Mouse (Mus musculus) heart, postnatal 10 days (tissue): ENCODE measurements at regions not wholly inside any gene's neighbourhood (a gene's known extent, or its start where the extent isn't known, plus 50 kb on each side); places are given as distances from the start of the nearest gene placed in this dataset.

ENCODE experiments used
- DNase-seq, 2 experiments: peaks; one replicate each; pipeline ENCODE4 v3.0.0; 2021
- intact Hi-C: fragments of 180-260 bp; cut with DNase I; formaldehyde crosslinking; loops from one replicate; pipeline ENCODE4 v1.15.1; 2025

- peak in 1 of 2 experiments; percentile 16 for DNase-seq
- intact Hi-C loops, result no loop called here
These were observed 186.1 kb upstream of the A1bg start for GRCm38 (mm10) chr15:61108957-61109356.

- intact Hi-C loops, result loop anchor here (2.0 to 5.0 kb wide), 2 partner anchors 54 to 880 kb away; no protein-coding TSS in a partner anchor
- DNase-seq, result peak; percentile 56 to 77
These were observed 179.9 kb upstream of the A1bg start for GRCm38 (mm10) chr15:61102421-61103412.

- DNase-seq, result no peak
- intact Hi-C loops, result loop anchor here (5.0 kb wide), 1 partner anchor 881 kb away; no protein-coding TSS in a partner anchor
These were observed 178.0 kb upstream of the A1bg start for GRCm38 (mm10) chr15:61100807-61101206.

GRCm38 (mm10) chr15:61098968-61099367 is 176.2 kb upstream of the A1bg start:
- no peak for DNase-seq
- intact Hi-C loops, result loop anchor here (5.0 kb wide), 3 partner anchors 277 to 1222 kb away; no protein-coding TSS in a partner anchor

GRCm38 (mm10) chr15:61098519-61098918 is 175.7 kb upstream of the A1bg start:
- intact Hi-C loops, result loop anchor here (5.0 kb wide), 3 partner anchors 276 to 1221 kb away; no protein-coding TSS in a partner anchor
- DNase-seq, result no peak

- peak in 1 of 2 experiments; percentile 16 for DNase-seq
- intact Hi-C loops, result loop anchor here (1.0 to 5.0 kb wide), 6 partner anchors 274 to 1219 kb away; no protein-coding TSS in a partner anchor
These were observed 173.4 kb upstream of the A1bg start for GRCm38 (mm10) chr15:61096021-61096781.

- intact Hi-C loops, result no loop called here
- no peak for DNase-seq
These were observed 132.3 kb upstream of the A1bg start for GRCm38 (mm10) chr15:61055017-61055609.

GRCm38 (mm10) chr15:61051363-61051762 is 128.6 kb upstream of the A1bg start:
- DNase-seq, result no peak
- intact Hi-C loops, result no loop called here

- no peak for DNase-seq
- intact Hi-C loops, result no loop called here
These were observed 86.7 kb upstream of the A1bg start for GRCm38 (mm10) chr15:61009509-61009908.

GRCm38 (mm10) chr15:61007461-61008059 is 84.7 kb upstream of the A1bg start:
- DNase-seq, result peak; percentile 5 to 13
- intact Hi-C loops, result loop anchor here (2.0 kb wide), 1 partner anchor 185 kb away; no protein-coding TSS in a partner anchor

- intact Hi-C loops, result loop anchor here (2.0 kb wide), 1 partner anchor 184 kb away; no protein-coding TSS in a partner anchor
- peak; percentile 18 to 34 for DNase-seq
These were observed 83.8 kb upstream of the A1bg start for GRCm38 (mm10) chr15:61006608-61007007.

- DNase-seq, result no peak
- intact Hi-C loops, result no loop called here
These were observed 71.3 kb upstream of the A1bg start for GRCm38 (mm10) chr15:60993971-60994690.

- intact Hi-C loops, result no loop called here
- no peak for DNase-seq
These were observed 70.6 kb upstream of the A1bg start for GRCm38 (mm10) chr15:60993394-60993793.

GRCm38 (mm10) chr15:60982576-60982975 is 59.8 kb upstream of the A1bg start:
- no peak for DNase-seq
- intact Hi-C loops, result no loop called here
